Mouse (Mus musculus) megakaryocyte, embryonic 14.5 days (primary cell): Measurements from ENCODE around the gene Apba1.

Source experiments
- FLI1 ChIP-seq: IDR thresholded peaks from 2 replicates; pipeline ENCODE4 v1.6.1; 2012; ENCODE audit warnings: low read length, inconsistent platforms, mixed read lengths
- GATA1 ChIP-seq: IDR thresholded peaks from 3 replicates; pipeline ENCODE4 v1.6.1; 2012; ENCODE audit warnings: mixed read lengths, low read length, inconsistent platforms, borderline replicate concordance

- TF ChIP-seq GATA1 (no peak), FLI1 (no peak)
These were observed 48.7 kb downstream of the Apba1 start for GRCm38 (mm10) chr19:23807371-23807770.
